Mouse (Mus musculus) ES-E14 (cell line): ENCODE measurements at regions not wholly inside any gene's neighbourhood (a gene's known extent, or its start where the extent isn't known, plus 50 kb on each side); places are given as distances from the start of the nearest gene placed in this dataset.

Experiments used
- DNase-seq: peaks from one replicate; pipeline ENCODE4 v3.0.0-alpha.2; 2013; ENCODE audit warnings: low read depth, low spot score
- H3K27ac ChIP-seq: 2 replicates; pipeline ENCODE4 v1.5.1; 2012; ENCODE audit warnings: low read depth, mild to moderate bottlenecking, low read length, moderate library complexity, mixed read lengths; ENCODE audit not compliant: poor library complexity, insufficient read depth, severe bottlenecking
- H3K36me3 ChIP-seq: 2 replicates; pipeline ENCODE4 v1.6.1; 2012; ENCODE audit warnings: mild to moderate bottlenecking, low read length, moderate library complexity, mixed read lengths; ENCODE audit not compliant: control insufficient read depth, poor library complexity, insufficient read depth, severe bottlenecking
- H3K4me1 ChIP-seq, 2 experiments: fragments of 150-350 bp in 1 of 2; sonication (generic) in 1 of 2; 2 replicates each; pipeline ENCODE4 v1.6.1; 2012; ENCODE audit warnings: low read length in 2 of 2, mild to moderate bottlenecking in 1 of 2, mixed read lengths in 1 of 2; ENCODE audit not compliant: control insufficient read depth in 2 of 2, insufficient read depth in 2 of 2, poor library complexity in 1 of 2
- H3K4me3 ChIP-seq, 2 experiments: fragments of 150-350 bp in 1 of 2; sonication (generic) in 1 of 2; 2 replicates each; pipeline ENCODE4 v1.5.1; 2012; ENCODE audit warnings: low read length in 2 of 2, low read depth in 1 of 2, mild to moderate bottlenecking in 1 of 2, mixed read lengths in 1 of 2; ENCODE audit not compliant: insufficient read depth in 1 of 2, poor library complexity in 1 of 2, severe bottlenecking in 1 of 2
- H3K9ac ChIP-seq: 2 replicates; pipeline ENCODE4 v1.6.1; 2012; ENCODE audit warnings: low read depth, mild to moderate bottlenecking, low read length, mixed read lengths; ENCODE audit not compliant: poor library complexity, insufficient read depth, severe bottlenecking
- H3K9me3 ChIP-seq: fragments of 150-350 bp; sonication (generic); 2 replicates; pipeline ENCODE4 v1.6.1; 2012; ENCODE audit warnings: low read depth, mild to moderate bottlenecking, low read length; ENCODE audit not compliant: control insufficient read depth, insufficient read depth
- CHD2 ChIP-seq: IDR thresholded peaks from 2 replicates; pipeline ENCODE4 v1.6.1; 2014; ENCODE audit warnings: mild to moderate bottlenecking, low read depth, low read length, inconsistent platforms
- HCFC1 ChIP-seq: IDR thresholded peaks from 2 replicates; pipeline ENCODE4 v1.6.1; 2012; ENCODE audit warnings: low read length, inconsistent platforms, borderline replicate concordance; ENCODE audit not compliant: insufficient read depth
- MAFK ChIP-seq: IDR thresholded peaks from 2 replicates; pipeline ENCODE4 v1.6.1; 2014; ENCODE audit warnings: mild to moderate bottlenecking, low read depth, low read length, inconsistent platforms; ENCODE audit not compliant: insufficient read depth
- ZC3H11A ChIP-seq: IDR thresholded peaks from 2 replicates; pipeline ENCODE4 v1.6.1; 2012; ENCODE audit warnings: low read depth, mild to moderate bottlenecking, inconsistent platforms, low read length, borderline replicate concordance
- ZNF384 ChIP-seq: IDR thresholded peaks from 2 replicates; pipeline ENCODE4 v1.6.1; 2012; ENCODE audit warnings: low read depth, low read length, inconsistent platforms
- in situ Hi-C, 2 experiments: fragments of 600-800 bp; cut with MboI; formaldehyde crosslinking; loops; one replicate each; pipeline ENCODE4 v1.15.1; 2025; ENCODE audit warnings: low sequenced_read_pairs in 2 of 2, inconsistent platforms in 1 of 2; ENCODE audit not compliant: unreplicated experiment in 2 of 2

- Histone ChIP-seq H3K36me3 (no peaks in the 10 kb centered on the region), H3K27ac (no peak overlapping the region), H3K4me3 (no peak overlapping the region), H3K4me1 (peaks cover 5 to 6% of the 10 kb centered on the region in 2 experiments; a peak in 3 of 4 replicates), H3K9me3 (no peaks in the 10 kb centered on the region), H3K9ac (no peak overlapping the region)
- in situ Hi-C loops, result no loop called here
- TF ChIP-seq ZNF384 (no peak), MAFK (no peak), ZC3H11A (no peak), HCFC1 (no peak), CHD2 (no peak)
- DNase-seq, result peak; percentile 60
Measured at GRCm38 (mm10) chr11:17853246-17853804, 100.3 kb downstream of the Etaa1 start.

GRCm38 (mm10) chr11:17853832-17854231 is 99.8 kb downstream of the Etaa1 start:
- in situ Hi-C loops, result no loop called here
- H3K4me3 ChIP-seq, result no peak overlapping the region
- no peak overlapping the region for H3K27ac ChIP-seq
- peaks cover 5 to 6% of the 10 kb centered on the region in 2 experiments; a peak in 3 of 4 replicates for H3K4me1 ChIP-seq
- TF ChIP-seq ZC3H11A, result no peak
- no peak for TF ChIP-seq HCFC1
- TF ChIP-seq MAFK, result no peak
- TF ChIP-seq CHD2, result no peak
- no peak for TF ChIP-seq ZNF384
- no peaks in the 10 kb centered on the region for H3K9me3 ChIP-seq
- no peak overlapping the region for H3K9ac ChIP-seq
- H3K36me3 ChIP-seq, result no peaks in the 10 kb centered on the region
- no peak for DNase-seq

GRCm38 (mm10) chr11:17859364-17860131 is 94.1 kb downstream of the Etaa1 start:
- DNase-seq, result no peak
- TF ChIP-seq ZC3H11A (no peak), HCFC1 (no peak), ZNF384 (no peak), MAFK (no peak), CHD2 (no peak)
- no peak overlapping the region for H3K9ac ChIP-seq
- no peak overlapping the region for H3K27ac ChIP-seq
- H3K4me1 ChIP-seq, result no peaks in the 10 kb centered on the region
- no peaks in the 10 kb centered on the region for H3K36me3 ChIP-seq
- no peak overlapping the region for H3K4me3 ChIP-seq
- H3K9me3 ChIP-seq, result no peaks in the 10 kb centered on the region
- in situ Hi-C loops, result no loop called here

- Histone ChIP-seq H3K4me3 (no peak overlapping the region), H3K27ac (no peak overlapping the region), H3K4me1 (no peaks in the 10 kb centered on the region), H3K9ac (no peak overlapping the region), H3K36me3 (no peaks in the 10 kb centered on the region), H3K9me3 (no peaks in the 10 kb centered on the region)
- in situ Hi-C loops, result no loop called here
- DNase-seq, result no peak
- no peak for TF ChIP-seq CHD2
- no peak for TF ChIP-seq MAFK
- no peak for TF ChIP-seq ZC3H11A
- TF ChIP-seq ZNF384, result no peak
- no peak for TF ChIP-seq HCFC1
Measured at GRCm38 (mm10) chr11:17864833-17865397, 88.8 kb downstream of the Etaa1 start.
